Mouse (Mus musculus): ENCODE measurements around the gene Adcy2. TPM values are rescaled to one million over a fixed set of nuclear protein-coding genes. Genes with fewer than 3 reads are reported as not detected.

Gene Adcy2
- polyA plus RNA-seq (2012; ENCODE audit: insufficient read depth, insufficient read length, missing spikeins) = 0.25 and 0.32 TPM in 2 replicates

GRCm38 (mm10) chr13:68998918-68999801, at the start of gene Adcy2:
Gene Adcy2 (minus strand): TSS chr13:68999541.
- peak within 1 kb of the TSS; percentile 45 for H3K4me3 ChIP-seq (ENCODE audit: insufficient read depth, low read depth, low read length)
- H3K4me1 ChIP-seq (ENCODE audit: control insufficient read depth, insufficient read depth, insufficient read length, low read length) = no peaks in the 10 kb centered on the region
- no peak within 1 kb of the TSS for H3K27ac ChIP-seq (replicated peaks; ENCODE audit: low read depth, low read length)

GRCm38 (mm10) chr13:69036991-69037597, 37.8 kb upstream of the Adcy2 start:
- Histone ChIP-seq H3K27ac (replicated peaks; ENCODE audit: low read depth, low read length) (no peak overlapping the region), H3K4me1 (ENCODE audit: control insufficient read depth, insufficient read depth, insufficient read length, low read length) (no peaks in the 10 kb centered on the region), H3K4me3 (ENCODE audit: insufficient read depth, low read depth, low read length) (no peak overlapping the region)

GRCm38 (mm10) chr13:69034621-69035020, 35.3 kb upstream of the Adcy2 start:
- Histone ChIP-seq H3K4me3 (ENCODE audit: insufficient read depth, low read depth, low read length) (no peak overlapping the region), H3K4me1 (ENCODE audit: control insufficient read depth, insufficient read depth, insufficient read length, low read length) (no peaks in the 10 kb centered on the region), H3K27ac (replicated peaks; ENCODE audit: low read depth, low read length) (no peak overlapping the region)

GRCm38 (mm10) chr13:69033532-69033931, 34.2 kb upstream of the Adcy2 start:
- Histone ChIP-seq H3K27ac (replicated peaks; ENCODE audit: low read depth, low read length) (no peak overlapping the region), H3K4me1 (ENCODE audit: control insufficient read depth, insufficient read depth, insufficient read length, low read length) (no peaks in the 10 kb centered on the region), H3K4me3 (ENCODE audit: insufficient read depth, low read depth, low read length) (no peak overlapping the region)

GRCm38 (mm10) chr13:69029078-69029757, 29.9 kb upstream of the Adcy2 start:
- Histone ChIP-seq H3K4me3 (ENCODE audit: insufficient read depth, low read depth, low read length) (no peak overlapping the region), H3K27ac (replicated peaks; ENCODE audit: low read depth, low read length) (no peak overlapping the region), H3K4me1 (ENCODE audit: control insufficient read depth, insufficient read depth, insufficient read length, low read length) (no peaks in the 10 kb centered on the region)

- no peak overlapping the region for H3K27ac ChIP-seq (replicated peaks; ENCODE audit: low read depth, low read length)
- H3K4me1 ChIP-seq (ENCODE audit: control insufficient read depth, insufficient read depth, insufficient read length, low read length) = no peaks in the 10 kb centered on the region
- H3K4me3 ChIP-seq (ENCODE audit: insufficient read depth, low read depth, low read length) = no peak overlapping the region
These were observed 25.6 kb upstream of the Adcy2 start for GRCm38 (mm10) chr13:69024964-69025363.

- Histone ChIP-seq H3K4me3 (ENCODE audit: insufficient read depth, low read depth, low read length) (no peak overlapping the region), H3K4me1 (ENCODE audit: control insufficient read depth, insufficient read depth, insufficient read length, low read length) (no peaks in the 10 kb centered on the region), H3K27ac (replicated peaks; ENCODE audit: low read depth, low read length) (no peak overlapping the region)
These were observed 23.9 kb upstream of the Adcy2 start for GRCm38 (mm10) chr13:69023239-69023638.

- Histone ChIP-seq H3K27ac (replicated peaks; ENCODE audit: low read depth, low read length) (no peak overlapping the region), H3K4me1 (ENCODE audit: control insufficient read depth, insufficient read depth, insufficient read length, low read length) (no peaks in the 10 kb centered on the region), H3K4me3 (ENCODE audit: insufficient read depth, low read depth, low read length) (no peak overlapping the region)
These were observed 21.2 kb upstream of the Adcy2 start for GRCm38 (mm10) chr13:69020574-69020973.

- Histone ChIP-seq H3K27ac (replicated peaks; ENCODE audit: low read depth, low read length) (no peak overlapping the region), H3K4me3 (ENCODE audit: insufficient read depth, low read depth, low read length) (no peak overlapping the region), H3K4me1 (ENCODE audit: control insufficient read depth, insufficient read depth, insufficient read length, low read length) (no peaks in the 10 kb centered on the region)
These were observed 7.6 kb upstream of the Adcy2 start for GRCm38 (mm10) chr13:69006915-69007314.

GRCm38 (mm10) chr13:69006091-69006490, 6.8 kb upstream of the Adcy2 start:
- no peak overlapping the region for H3K27ac ChIP-seq (replicated peaks; ENCODE audit: low read depth, low read length)
- no peak overlapping the region for H3K4me3 ChIP-seq (ENCODE audit: insufficient read depth, low read depth, low read length)
- no peaks in the 10 kb centered on the region for H3K4me1 ChIP-seq (ENCODE audit: control insufficient read depth, insufficient read depth, insufficient read length, low read length)

- H3K27ac ChIP-seq (replicated peaks; ENCODE audit: low read depth, low read length) = no peak overlapping the region
- H3K4me1 ChIP-seq (ENCODE audit: control insufficient read depth, insufficient read depth, insufficient read length, low read length) = no peaks in the 10 kb centered on the region
- H3K4me3 ChIP-seq (ENCODE audit: insufficient read depth, low read depth, low read length) = no peak overlapping the region
These were observed 5.1 kb upstream of the Adcy2 start for GRCm38 (mm10) chr13:69004406-69004805.

- H3K4me1 ChIP-seq (ENCODE audit: control insufficient read depth, insufficient read depth, insufficient read length, low read length) = no peaks in the 10 kb centered on the region
- no peak overlapping the region for H3K27ac ChIP-seq (replicated peaks; ENCODE audit: low read depth, low read length)
- no peak overlapping the region for H3K4me3 ChIP-seq (ENCODE audit: insufficient read depth, low read depth, low read length)
These were observed 3.3 kb upstream of the Adcy2 start for GRCm38 (mm10) chr13:69002631-69003030.

- Histone ChIP-seq H3K4me3 (ENCODE audit: insufficient read depth, low read depth, low read length) (no peak overlapping the region), H3K4me1 (ENCODE audit: control insufficient read depth, insufficient read depth, insufficient read length, low read length) (no peaks in the 10 kb centered on the region), H3K27ac (replicated peaks; ENCODE audit: low read depth, low read length) (no peak overlapping the region)
These were observed 2.8 kb upstream of the Adcy2 start for GRCm38 (mm10) chr13:69002173-69002572.

GRCm38 (mm10) chr13:68999826-69000225, 485 bp upstream of the Adcy2 start:
- Histone ChIP-seq H3K27ac (replicated peaks; ENCODE audit: low read depth, low read length) (no peak overlapping the region), H3K4me3 (ENCODE audit: insufficient read depth, low read depth, low read length) (no peak overlapping the region), H3K4me1 (ENCODE audit: control insufficient read depth, insufficient read depth, insufficient read length, low read length) (no peaks in the 10 kb centered on the region)

GRCm38 (mm10) chr13:68998558-68998917, 803 bp downstream of the Adcy2 start:
- H3K27ac ChIP-seq (replicated peaks; ENCODE audit: low read depth, low read length) = no peak overlapping the region
- peak overlapping the region; percentile 45 for H3K4me3 ChIP-seq (ENCODE audit: insufficient read depth, low read depth, low read length)
- H3K4me1 ChIP-seq (ENCODE audit: control insufficient read depth, insufficient read depth, insufficient read length, low read length) = no peaks in the 10 kb centered on the region

Measured in brown adipose tissue, adult 24 weeks (tissue).